Mouse (Mus musculus) kidney, adult 10 weeks (tissue): ENCODE data around the gene Nexmif. TPM values are rescaled to one million over a fixed set of nuclear protein-coding genes. Genes with fewer than 3 reads are reported as not detected.

Source experiments
- polyA plus RNA-seq: library from polyadenylated mRNA; stranded (reverse); fragments of 350-450 nt; fragmentation: Illumina TruSeq; extraction: RNeasy Lipid Tissue Mini Kit (QIAGEN cat#74804); gene quantifications from one replicate; pipeline ENCODE4 v1.2.3, GENCODE M21; 2014; ENCODE audit warnings: low read depth, low replicate concordance

The Nexmif gene
- 1.9 TPM for polyA plus RNA-seq

GRCm38 (mm10) chrX:104200736-104201591 is at the start of gene Nexmif:
Nexmif (minus strand) TSS chrX:104201185.

Other genes with a start within 250 kb of the Nexmif start
- 53.2 TPM for gene Rlim, start 219.9 kb downstream of the Nexmif start, polyA plus RNA-seq
- 97.8 TPM for gene Abcb7, start 212.7 kb upstream of the Nexmif start, polyA plus RNA-seq